Mouse (Mus musculus) thymus, adult 18-20 months (tissue): ENCODE data around the gene Nbeal2.
A peak's percentile ranks its signal among the peaks of the same experiment; 100 is the strongest.

ENCODE experiments used
- DNase-seq, 2 experiments: peaks; one replicate each; pipeline ENCODE4 v3.0.0; 2022; ENCODE audit warnings: mixed read lengths in 2 of 2

Gene Nbeal2

GRCm38 (mm10) chr9:110673107-110673752 lies 19.3 kb upstream of the Nbeal2 start:
- DNase-seq, result no peak

GRCm38 (mm10) chr9:110672462-110673106 lies 18.6 kb upstream of the Nbeal2 start:
- no peak for DNase-seq

- no peak for DNase-seq
These were observed 15.8 kb upstream of the Nbeal2 start for GRCm38 (mm10) chr9:110669785-110670184.

GRCm38 (mm10) chr9:110668601-110669293 lies 14.8 kb upstream of the Nbeal2 start:
- no peak for DNase-seq

GRCm38 (mm10) chr9:110667219-110667836 lies 13.4 kb upstream of the Nbeal2 start:
- DNase-seq, result no peak

- DNase-seq, result no peak
These were observed 12.4 kb upstream of the Nbeal2 start for GRCm38 (mm10) chr9:110666374-110666773.

GRCm38 (mm10) chr9:110665912-110666311 lies 12.0 kb upstream of the Nbeal2 start:
- peak in 1 of 2 experiments; percentile 23 for DNase-seq

- DNase-seq, result no peak
These were observed 8.9 kb upstream of the Nbeal2 start for GRCm38 (mm10) chr9:110662844-110663243.

GRCm38 (mm10) chr9:110660856-110661612 lies 7.1 kb upstream of the Nbeal2 start:
- DNase-seq, result no peak

- no peak for DNase-seq
These were observed 6.2 kb upstream of the Nbeal2 start for GRCm38 (mm10) chr9:110660208-110660607.

- DNase-seq, result no peak
These were observed 5.6 kb upstream of the Nbeal2 start for GRCm38 (mm10) chr9:110659521-110659920.

GRCm38 (mm10) chr9:110657474-110658078 lies 3.6 kb upstream of the Nbeal2 start:
- peak in 1 of 2 experiments; percentile 48 for DNase-seq

- DNase-seq, result peak; percentile 89 to 96
These were observed 2.6 kb upstream of the Nbeal2 start, which contains the start of gene Ccdc12 for GRCm38 (mm10) chr9:110656249-110657221. Gene Ccdc12, plus strand, starts transcription at chr9:110656503.

- no peak for DNase-seq
These were observed 1.7 kb upstream of the Nbeal2 start for GRCm38 (mm10) chr9:110655651-110656007.

- DNase-seq, result no peak
These were observed 1.0 kb upstream of the Nbeal2 start for GRCm38 (mm10) chr9:110654726-110655650.

- DNase-seq, result no peak
These were observed 852 bp downstream of the Nbeal2 start for GRCm38 (mm10) chr9:110652963-110653654.

- peak; percentile 52 to 62 for DNase-seq
These were observed 1.8 kb downstream of the Nbeal2 start for GRCm38 (mm10) chr9:110651931-110652722.

GRCm38 (mm10) chr9:110649775-110650174 lies 4.2 kb downstream of the Nbeal2 start:
- no peak for DNase-seq
